Mouse (Mus musculus) ovary, adult 18-20 months (tissue): ENCODE results near the gene Piwil1.
"Not testable (repeated sequence)": the region's sequence is repeated elsewhere in the genome, so short reads cannot be mapped to it uniquely, and the experiment has no call there.

Source experiments
- DNase-seq: peaks from one replicate; pipeline ENCODE4 v3.0.0; 2022; ENCODE audit warnings: low spot score, mixed read lengths

The Piwil1 gene

GRCm38 (mm10) chr5:128710596-128710995 is 8.3 kb downstream of the Piwil1 start:
- no peak for DNase-seq

GRCm38 (mm10) chr5:128711847-128712246 is 9.5 kb downstream of the Piwil1 start:
- no peak for DNase-seq

- no peak for DNase-seq
These were observed 12.8 kb downstream of the Piwil1 start for GRCm38 (mm10) chr5:128715171-128715570.

GRCm38 (mm10) chr5:128720461-128720860 is 18.1 kb downstream of the Piwil1 start:
- DNase-seq = not testable (repeated sequence)

DNA sequence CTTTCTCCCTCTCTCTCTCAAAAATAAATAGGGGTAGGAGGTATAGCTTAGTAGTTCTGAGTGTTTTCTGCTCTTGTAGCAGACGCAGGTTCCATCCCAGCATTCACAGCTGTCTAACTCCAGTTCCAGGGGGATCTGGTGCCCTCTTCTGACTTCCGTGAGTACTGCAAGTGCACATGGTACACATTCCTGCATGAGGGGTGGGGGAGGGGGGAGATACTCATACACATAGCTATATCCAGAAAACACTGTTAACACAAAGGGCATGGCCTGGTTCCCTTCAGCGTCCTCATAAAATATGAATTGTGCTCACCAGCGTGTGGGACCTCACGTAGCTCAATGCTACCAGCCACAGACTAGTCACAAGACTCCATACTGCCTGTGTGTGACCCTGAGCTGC is 27.0 kb downstream of the Piwil1 start:
- DNase-seq = no peak

- no peak for DNase-seq
These were observed 28.3 kb downstream of the Piwil1 start for GRCm38 (mm10) chr5:128730634-128731033.

GRCm38 (mm10) chr5:128732416-128733014 is 30.2 kb downstream of the Piwil1 start:
- no peak for DNase-seq

- no peak for DNase-seq
These were observed 31.6 kb downstream of the Piwil1 start for GRCm38 (mm10) chr5:128733955-128734354.

DNA sequence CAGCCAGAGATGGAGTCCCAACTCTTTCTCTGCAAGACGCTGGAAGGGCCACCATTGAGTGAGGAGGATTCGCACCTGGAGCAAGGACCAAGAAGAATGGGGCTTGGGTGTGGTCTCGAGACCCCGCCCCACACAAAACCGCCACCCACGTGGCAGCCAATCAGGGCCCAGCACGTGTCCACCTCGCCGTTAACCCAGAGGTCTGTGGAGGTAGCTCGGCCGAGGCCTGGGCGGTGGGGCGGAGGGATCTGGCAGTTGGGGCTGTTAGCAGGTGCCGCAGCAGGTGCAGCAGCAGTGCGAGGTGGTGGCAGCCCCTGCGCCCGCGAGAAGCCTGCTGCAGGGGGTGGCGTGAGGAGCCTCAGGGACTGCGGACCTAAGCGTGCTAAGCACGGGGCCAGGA is 33.6 kb downstream of the Piwil1 start:
- DNase-seq = no peak

- no peak for DNase-seq
These were observed 37.0 kb downstream of the Piwil1 start for GRCm38 (mm10) chr5:128739168-128739837.

GRCm38 (mm10) chr5:128739838-128740171 is 37.5 kb downstream of the Piwil1 start:
- no peak for DNase-seq

GRCm38 (mm10) chr5:128744351-128744750 is 42.0 kb downstream of the Piwil1 start:
- no peak for DNase-seq

GRCm38 (mm10) chr5:128745206-128745605 is 42.9 kb downstream of the Piwil1 start:
- DNase-seq = no peak

GRCm38 (mm10) chr5:128746261-128746660 is 43.9 kb downstream of the Piwil1 start:
- no peak for DNase-seq

GRCm38 (mm10) chr5:128761118-128761517 is 58.8 kb downstream of the Piwil1 start:
- DNase-seq = no peak

DNA sequence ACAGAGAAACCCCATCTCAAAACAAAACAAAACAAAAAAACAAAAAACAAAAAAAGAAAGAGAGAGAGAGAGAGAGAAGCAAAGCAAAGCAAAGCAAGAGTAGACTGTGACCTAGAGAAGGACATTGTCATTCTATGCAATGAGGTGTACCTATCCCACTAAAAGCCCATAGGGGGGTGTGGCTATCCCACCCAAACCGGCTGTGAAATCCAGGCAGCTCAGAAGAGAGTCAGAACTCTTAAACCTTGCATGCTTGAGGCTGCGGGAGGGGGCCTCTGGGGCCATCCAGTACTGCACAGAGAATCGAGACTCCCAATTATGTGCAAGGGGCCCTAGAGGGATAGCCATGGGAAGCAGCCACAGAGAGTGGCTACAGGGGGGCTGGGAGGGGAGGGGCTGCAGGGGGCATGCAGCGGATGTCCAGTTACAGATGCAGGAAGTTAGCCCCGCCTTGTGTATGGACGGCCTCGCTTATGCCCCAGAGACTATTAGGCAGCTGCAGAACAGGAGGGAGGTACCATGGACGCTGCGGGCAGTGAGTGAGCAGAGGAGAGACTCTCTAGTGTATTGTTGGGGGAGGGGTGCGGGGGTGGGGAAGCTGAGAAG is 66.8 kb downstream of the Piwil1 start:
- no peak for DNase-seq

DNA sequence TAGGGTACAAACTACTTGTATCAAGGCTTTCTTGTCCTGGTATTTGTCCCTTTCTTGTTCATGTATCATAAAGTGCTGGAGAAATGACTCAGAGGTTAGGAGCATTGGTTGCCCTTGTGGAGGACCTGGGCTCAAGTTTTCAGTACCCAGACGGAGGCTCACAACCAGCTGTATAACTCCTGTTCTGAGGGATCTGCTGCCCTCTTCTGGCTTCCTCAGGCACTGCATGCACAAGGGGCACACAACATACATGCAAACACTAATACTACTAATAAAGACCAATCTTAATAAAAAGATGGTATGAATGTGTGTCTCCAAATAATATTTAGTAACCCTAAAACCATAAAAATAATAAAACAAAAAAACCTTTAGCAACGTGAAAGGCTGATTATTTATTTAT is 74.1 kb downstream of the Piwil1 start:
- no peak for DNase-seq

DNA sequence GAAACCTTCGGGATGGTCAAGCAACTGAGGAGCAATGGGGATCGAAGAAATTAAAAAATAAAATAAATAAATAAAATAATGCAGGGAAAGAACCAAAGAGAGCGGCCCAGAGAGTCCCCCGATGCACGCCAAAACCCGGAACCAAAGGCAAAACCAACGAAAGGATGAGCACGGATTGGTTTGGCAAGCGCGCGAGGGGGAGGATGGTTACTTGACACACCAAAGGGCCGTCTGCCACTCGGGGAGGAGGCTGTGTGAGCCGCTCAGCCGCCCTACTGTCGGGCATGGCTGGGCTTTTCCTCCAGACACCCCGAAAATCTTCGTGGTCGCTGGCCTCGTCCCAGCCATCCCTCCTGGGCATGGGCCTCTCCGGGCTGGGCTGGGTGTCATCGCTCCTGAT is 79.3 kb downstream of the Piwil1 start:
- no peak for DNase-seq

GRCm38 (mm10) chr5:128800592-128800991 is 98.3 kb downstream of the Piwil1 start:
- DNase-seq = no peak
